Mouse (Mus musculus) hindbrain, embryonic 10.5 days (tissue): ENCODE data around the gene Eif4g3. TPM values are rescaled to one million over a fixed set of nuclear protein-coding genes. Genes with fewer than 3 reads are reported as not detected.

Source experiments
- DNase-seq: peaks from one replicate; pipeline ENCODE4 v3.0.0-alpha.2; 2017; ENCODE audit warnings: low spot score
- H3K27ac ChIP-seq: fragments of 300-500 bp; sonication (generic); 2 replicates; pipeline ENCODE4 v1.5.1; 2016; ENCODE audit warnings: mild to moderate bottlenecking, moderate library complexity
- H3K27me3 ChIP-seq: fragments of 300-500 bp; sonication (generic); 2 replicates; pipeline ENCODE4 v1.6.1; 2016; ENCODE audit warnings: mild to moderate bottlenecking; ENCODE audit not compliant: poor library complexity, insufficient read depth, severe bottlenecking
- H3K36me3 ChIP-seq: fragments of 300-500 bp; sonication (generic); 2 replicates; pipeline ENCODE4 v1.6.1; 2016; ENCODE audit warnings: mild to moderate bottlenecking, moderate library complexity
- H3K4me1 ChIP-seq: fragments of 300-500 bp; sonication (generic); replicated peaks from 2 replicates; pipeline ENCODE4 v1.6.1; 2016; ENCODE audit warnings: mild to moderate bottlenecking
- H3K4me3 ChIP-seq: fragments of 300-500 bp; sonication (generic); 2 replicates; pipeline ENCODE4 v1.5.1; 2016; ENCODE audit warnings: mild to moderate bottlenecking, moderate library complexity
- H3K9me3 ChIP-seq: fragments of 300-500 bp; sonication (generic); 2 replicates; pipeline ENCODE4 v1.6.1; 2016; ENCODE audit warnings: mild to moderate bottlenecking, moderate library complexity
- WGBS: fragments of 180-500 bp; shearing (Covaris S2); methylation state at CpG from one replicate; pipeline ENCODE4 v1.1.7; 2016; 5-methylcytosine and 5-hydroxymethylcytosine counted together
- polyA plus RNA-seq: library from polyadenylated mRNA; unstranded; fragments of >200 nt; fragmentation: Nextera tagmentation; extraction: Ambion mirVana; gene quantifications from 2 replicates; pipeline ENCODE4 v1.2.1, GENCODE M21; 2016

Gene Eif4g3
- polyA plus RNA-seq, 1 experiment from 2014 or later: 42.4 TPM

- Histone ChIP-seq H3K4me1 (peaks cover 24% of the 10 kb centered on the region), H3K27ac (no peak overlapping the region), H3K9me3 (no peaks in the 10 kb centered on the region), H3K27me3 (no peaks in the 10 kb centered on the region), H3K4me3 (no peak overlapping the region), H3K36me3 (peaks cover 88% of the 10 kb centered on the region)
- 89% methylated on average over 4 of the region's 4 CpGs for WGBS
- no peak for DNase-seq
These were observed 23.1 kb downstream of the Eif4g3 start for GRCm38 (mm10) chr4:138015966-138016365.

DNA sequence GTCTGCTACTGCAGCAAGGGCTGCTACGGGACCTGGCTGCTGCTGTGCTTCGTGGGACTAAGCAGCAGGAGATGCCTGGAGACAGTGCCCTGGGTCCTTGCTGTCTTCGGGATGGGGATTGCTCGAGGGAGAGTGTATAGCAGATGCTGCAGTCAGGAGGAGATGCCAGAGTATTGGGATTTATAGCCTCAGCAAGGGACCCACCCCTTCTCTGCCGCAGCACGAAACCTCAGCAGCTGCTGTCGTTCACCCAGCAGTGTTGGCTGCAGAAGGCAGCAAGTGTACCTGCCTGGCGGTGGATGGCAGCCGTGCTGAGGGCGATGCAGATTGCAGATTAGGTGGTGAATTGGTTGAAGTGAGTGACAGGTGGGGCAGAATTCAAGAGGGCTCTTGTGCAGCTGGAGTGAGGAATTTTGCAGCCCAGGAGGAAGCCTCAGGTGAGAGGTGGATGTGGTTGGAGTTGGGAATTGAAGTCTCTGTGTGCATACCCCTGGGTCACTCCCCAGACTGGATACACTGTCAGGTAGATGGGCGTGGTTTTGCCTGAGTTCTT, 24.3 kb downstream of the Eif4g3 start:
- H3K27ac ChIP-seq: no peak overlapping the region
- no peaks in the 10 kb centered on the region for H3K9me3 ChIP-seq
- 89% methylated on average over 11 of the region's 11 CpGs for WGBS
- peaks cover 79% of the 10 kb centered on the region for H3K36me3 ChIP-seq
- peaks cover 29% of the 10 kb centered on the region for H3K4me1 ChIP-seq
- no peak overlapping the region for H3K4me3 ChIP-seq
- H3K27me3 ChIP-seq: no peaks in the 10 kb centered on the region
- DNase-seq: no peak

DNA sequence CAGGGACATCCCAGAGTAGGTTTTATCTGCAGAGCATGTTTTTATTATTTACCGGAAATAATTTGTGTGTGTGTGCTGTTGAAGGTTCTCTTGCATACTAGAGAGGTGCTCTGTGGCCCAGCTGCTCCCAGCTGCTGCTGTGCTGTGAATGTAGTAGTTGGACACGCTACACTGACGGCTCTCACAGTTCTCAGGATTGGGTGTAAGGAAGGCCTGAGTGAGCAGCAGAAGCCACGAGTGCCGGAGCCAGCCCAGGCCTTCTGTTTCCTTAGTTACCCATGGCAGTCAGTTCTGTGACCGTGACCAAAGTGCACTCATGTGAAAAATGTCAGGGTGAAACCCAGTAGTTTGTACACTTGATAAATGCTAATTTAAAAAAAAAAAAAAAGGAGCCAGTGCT, 25.2 kb downstream of the Eif4g3 start:
- H3K27ac ChIP-seq: no peak overlapping the region
- H3K36me3 ChIP-seq: peaks cover 75% of the 10 kb centered on the region
- 63% methylated on average over 6 of the region's 6 CpGs for WGBS
- H3K27me3 ChIP-seq: no peaks in the 10 kb centered on the region
- DNase-seq: peak; percentile 40
- H3K4me1 ChIP-seq: peaks cover 29% of the 10 kb centered on the region
- no peaks in the 10 kb centered on the region for H3K9me3 ChIP-seq
- no peak overlapping the region for H3K4me3 ChIP-seq

GRCm38 (mm10) chr4:138020231-138020630, 27.4 kb downstream of the Eif4g3 start:
- H3K36me3 ChIP-seq: peaks cover 76% of the 10 kb centered on the region
- WGBS: 80% methylated on average over 6 of the region's 6 CpGs

GRCm38 (mm10) chr4:138021651-138022050, 28.8 kb downstream of the Eif4g3 start:
- Histone ChIP-seq H3K36me3 (peaks cover 76% of the 10 kb centered on the region), H3K27ac (no peak overlapping the region), H3K4me1 (peaks cover 25% of the 10 kb centered on the region), H3K4me3 (no peak overlapping the region), H3K9me3 (no peaks in the 10 kb centered on the region), H3K27me3 (no peaks in the 10 kb centered on the region)
- WGBS: 92% methylated on average over 6 of the region's 6 CpGs
- DNase-seq: no peak

More at GRCm38 (mm10) chr4:138020231-138020630, 27.4 kb downstream of the Eif4g3 start:
- Histone ChIP-seq H3K4me3 (no peak overlapping the region), H3K9me3 (no peaks in the 10 kb centered on the region), H3K27ac (no peak overlapping the region), H3K4me1 (peaks cover 29% of the 10 kb centered on the region), H3K27me3 (no peaks in the 10 kb centered on the region)
- DNase-seq: no peak

DNA sequence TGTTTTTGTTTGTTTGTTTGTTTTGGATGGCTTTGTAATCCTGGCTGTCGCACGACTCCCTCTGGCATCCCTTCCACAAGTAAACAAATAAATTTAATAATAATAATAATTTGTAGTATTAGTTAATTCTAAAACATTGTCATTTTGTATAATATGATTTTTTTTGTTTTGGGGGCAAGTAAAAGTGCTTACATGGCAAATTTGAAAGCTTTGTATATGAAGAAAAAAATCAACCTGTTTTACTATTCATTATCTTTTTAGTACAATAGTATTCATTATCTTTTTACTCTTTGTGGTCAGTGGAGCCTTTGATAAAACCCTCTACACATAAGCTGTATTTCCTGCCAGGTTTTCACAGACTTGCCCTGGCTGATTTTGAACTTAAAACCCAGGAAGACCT, 29.9 kb downstream of the Eif4g3 start:
- H3K4me3 ChIP-seq: no peak overlapping the region
- H3K27ac ChIP-seq: no peak overlapping the region
- no peaks in the 10 kb centered on the region for H3K9me3 ChIP-seq
- no peaks in the 10 kb centered on the region for H3K27me3 ChIP-seq
- no peak for DNase-seq
- 0 out of 2 replicates have a peak, but pooled peaks cover 14% of the 10 kb centered on the region for H3K4me1 ChIP-seq
- peaks cover 76% of the 10 kb centered on the region for H3K36me3 ChIP-seq
- WGBS: 87% methylated on average over 2 of the region's 2 CpGs

DNA sequence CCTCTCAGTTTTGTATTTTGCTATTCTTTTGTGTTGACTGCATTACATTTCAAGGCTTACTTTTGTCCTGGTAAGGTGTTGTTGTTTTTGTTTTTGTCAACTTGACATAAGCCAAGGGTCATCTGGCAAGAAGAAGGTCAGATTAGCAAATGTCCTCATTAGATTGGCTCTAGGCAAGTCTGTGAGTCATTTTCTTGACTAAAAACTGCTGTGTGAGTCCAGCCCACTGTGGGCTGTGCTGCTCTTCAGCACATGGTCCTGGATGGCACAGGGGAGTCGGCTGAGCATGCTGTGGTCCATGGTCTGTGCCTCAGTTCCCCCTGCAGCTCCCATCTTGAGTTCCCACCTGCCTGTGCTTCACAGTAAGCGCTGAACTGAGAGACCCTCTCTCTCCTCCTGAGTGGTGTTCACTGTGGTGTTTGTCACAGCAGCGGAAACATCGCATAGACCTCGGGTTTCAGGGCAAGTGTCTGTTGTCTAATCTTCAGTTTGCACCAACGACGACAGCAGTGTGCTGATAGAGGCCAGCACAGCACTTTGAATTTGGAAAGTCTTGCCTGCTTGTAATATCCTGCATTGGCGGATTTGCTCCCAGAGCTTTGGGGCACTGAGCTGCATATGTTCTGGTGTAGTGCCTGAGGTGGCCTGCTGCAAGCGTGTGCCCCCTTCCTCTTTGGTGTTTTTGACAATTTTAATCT, 30.7 kb downstream of the Eif4g3 start:
- Histone ChIP-seq H3K9me3 (no peaks in the 10 kb centered on the region), H3K36me3 (peaks cover 76% of the 10 kb centered on the region), H3K27ac (no peak overlapping the region), H3K4me3 (no peak overlapping the region), H3K4me1 (0 out of 2 replicates have a peak, but pooled peaks cover 14% of the 10 kb centered on the region), H3K27me3 (no peaks in the 10 kb centered on the region)
- no peak for DNase-seq
- WGBS: 93% methylated on average over 9 of the region's 9 CpGs

DNA sequence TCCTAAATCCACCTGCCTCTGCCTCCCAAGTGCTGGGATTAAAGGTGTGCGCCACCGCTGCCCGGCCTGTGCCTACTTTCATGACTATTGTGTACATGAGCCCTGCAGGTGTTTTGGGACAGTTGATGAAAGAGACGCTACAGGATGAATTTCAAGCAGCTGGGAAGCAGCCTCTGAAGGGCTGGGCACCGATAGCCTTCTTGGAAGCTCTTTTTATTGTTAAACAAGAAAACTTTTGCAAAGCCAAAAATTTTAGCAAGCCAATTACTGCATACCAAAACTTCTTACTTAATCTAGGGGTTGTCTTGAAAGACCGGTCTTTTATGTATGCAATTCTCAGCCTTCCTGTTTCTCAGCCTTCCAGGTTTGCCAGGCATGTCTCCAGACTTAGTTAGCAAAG, 36.3 kb downstream of the Eif4g3 start:
- Histone ChIP-seq H3K36me3 (peaks cover 92% of the 10 kb centered on the region), H3K27ac (no peak overlapping the region), H3K9me3 (no peaks in the 10 kb centered on the region), H3K4me3 (no peak overlapping the region), H3K27me3 (no peaks in the 10 kb centered on the region), H3K4me1 (no peaks in the 10 kb centered on the region)
- 93% methylated on average over 6 of the region's 6 CpGs for WGBS
- DNase-seq: no peak

DNA sequence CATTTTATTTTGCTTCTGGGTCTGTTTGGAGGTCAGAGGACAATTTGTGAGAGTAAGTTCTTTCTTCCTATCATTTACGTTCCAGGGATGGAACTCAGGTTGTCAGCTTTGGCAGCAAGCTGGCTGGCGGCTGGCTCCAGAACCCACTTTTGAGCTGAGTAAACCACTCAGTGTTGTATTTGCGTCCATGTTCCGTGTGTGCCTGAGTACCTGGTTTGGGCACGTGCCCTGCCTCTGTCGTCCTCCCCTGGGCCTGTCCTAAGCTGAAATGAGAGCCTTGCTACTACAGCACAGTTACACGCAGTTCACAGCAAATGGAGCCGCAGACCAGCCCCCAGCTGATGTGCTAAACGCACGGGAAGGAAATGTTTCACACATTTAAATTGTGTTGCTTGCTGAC, 39.0 kb downstream of the Eif4g3 start:
- peaks cover 90% of the 10 kb centered on the region for H3K36me3 ChIP-seq
- H3K9me3 ChIP-seq: no peaks in the 10 kb centered on the region
- 95% methylated on average over 10 of the region's 10 CpGs for WGBS
- H3K27me3 ChIP-seq: no peaks in the 10 kb centered on the region
- peaks cover 14% of the 10 kb centered on the region for H3K4me1 ChIP-seq
- no peak for DNase-seq
- no peak overlapping the region for H3K4me3 ChIP-seq
- no peak overlapping the region for H3K27ac ChIP-seq

DNA sequence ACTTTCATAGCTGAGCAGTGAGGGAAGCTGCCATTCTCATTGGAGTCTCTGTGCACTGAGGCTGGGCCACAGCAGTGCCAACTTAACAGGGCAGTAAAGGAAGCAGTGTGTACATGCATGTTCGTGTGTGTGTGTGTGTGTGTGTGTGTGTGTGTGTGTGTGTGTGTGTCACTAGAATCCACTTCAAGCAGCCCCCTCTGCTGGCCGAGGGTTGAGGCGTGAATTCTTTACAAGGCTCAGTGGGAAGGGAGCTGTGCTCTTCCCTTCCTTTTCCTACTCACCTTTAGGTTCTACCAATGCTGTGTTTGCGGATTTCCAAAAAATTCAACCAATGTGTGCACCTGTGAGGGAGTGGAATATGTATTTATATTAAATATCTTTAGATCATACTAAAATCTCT, 41.0 kb downstream of the Eif4g3 start:
- Histone ChIP-seq H3K27ac (no peak overlapping the region), H3K4me1 (peaks cover 33% of the 10 kb centered on the region), H3K36me3 (peaks cover 81% of the 10 kb centered on the region), H3K4me3 (no peak overlapping the region), H3K9me3 (no peaks in the 10 kb centered on the region), H3K27me3 (no peaks in the 10 kb centered on the region)
- 91% methylated on average over 4 of the region's 4 CpGs for WGBS
- DNase-seq: no peak

- no peak for DNase-seq
- H3K27ac ChIP-seq: no peak overlapping the region
- peaks cover 38% of the 10 kb centered on the region for H3K4me1 ChIP-seq
- no peaks in the 10 kb centered on the region for H3K9me3 ChIP-seq
- H3K27me3 ChIP-seq: no peaks in the 10 kb centered on the region
- 82% methylated on average over 9 of the region's 9 CpGs for WGBS
- no peak overlapping the region for H3K4me3 ChIP-seq
- peaks cover 88% of the 10 kb centered on the region for H3K36me3 ChIP-seq
These were observed 42.8 kb downstream of the Eif4g3 start for GRCm38 (mm10) chr4:138035435-138036120.

DNA sequence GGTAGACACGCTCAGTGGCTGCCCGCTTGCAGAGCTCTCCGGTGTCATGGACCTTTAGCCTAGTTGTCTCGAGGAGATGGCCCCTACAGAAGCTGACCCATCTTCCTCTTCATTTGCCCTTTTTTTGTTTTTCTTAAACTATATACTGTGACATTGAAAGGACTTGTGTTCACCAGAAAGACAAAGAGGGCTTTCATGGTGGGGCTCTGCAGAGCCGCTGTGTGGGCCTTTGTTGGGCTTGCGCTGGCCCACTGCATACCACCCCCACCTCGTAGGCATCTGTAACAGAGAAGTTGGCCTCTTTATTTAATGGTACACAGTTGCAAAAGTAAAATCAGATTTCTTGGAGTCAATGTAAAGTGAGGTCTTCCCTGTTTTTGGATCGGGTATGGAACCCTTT, 44.3 kb downstream of the Eif4g3 start:
- H3K27ac ChIP-seq: peak overlapping the region; percentile 63
- peaks cover 86% of the 10 kb centered on the region for H3K36me3 ChIP-seq
- 29% methylated on average over 8 of the region's 8 CpGs for WGBS
- H3K4me3 ChIP-seq: no peak overlapping the region
- H3K27me3 ChIP-seq: no peaks in the 10 kb centered on the region
- peak; percentile 31 for DNase-seq
- H3K4me1 ChIP-seq: peaks cover 38% of the 10 kb centered on the region
- H3K9me3 ChIP-seq: no peaks in the 10 kb centered on the region

- Histone ChIP-seq H3K36me3 (peaks cover 86% of the 10 kb centered on the region), H3K27ac (no peak overlapping the region), H3K4me3 (no peak overlapping the region), H3K4me1 (peaks cover 38% of the 10 kb centered on the region), H3K9me3 (no peaks in the 10 kb centered on the region), H3K27me3 (no peaks in the 10 kb centered on the region)
- no peak for DNase-seq
- WGBS: 85% methylated on average over 1 of the region's 1 CpGs
These were observed 45.1 kb downstream of the Eif4g3 start for GRCm38 (mm10) chr4:138037896-138038295.
